Mouse (Mus musculus): Measurements from ENCODE around the gene Prdx3. TPM values are rescaled to one million over a fixed set of nuclear protein-coding genes. Genes with fewer than 3 reads are reported as not detected.
"Not testable (repeated sequence)": the region's sequence is repeated elsewhere in the genome, so short reads cannot be mapped to it uniquely, and the experiment has no call there.

Gene Prdx3
- polyA plus RNA-seq, 1 experiment from 2014 or later: 125 TPM

DNA sequence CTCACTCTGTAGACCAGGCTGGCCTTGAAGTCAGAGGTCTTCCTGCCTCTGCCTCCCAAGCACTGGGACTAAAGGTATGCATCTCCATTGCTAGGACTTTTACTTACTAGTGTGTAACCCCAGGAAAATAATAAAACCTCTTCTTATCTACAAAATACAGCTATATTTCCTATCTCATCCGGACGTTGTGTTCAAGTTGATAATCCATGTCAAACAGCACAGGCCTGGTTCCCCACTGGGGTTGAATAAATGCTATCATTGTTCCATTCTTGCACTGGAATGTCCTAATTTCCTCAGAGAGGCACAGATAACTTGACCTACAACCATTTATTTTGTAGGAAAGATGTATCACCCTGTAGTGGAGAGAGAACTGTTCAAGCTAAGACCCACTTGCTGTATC, 13.3 kb upstream of the Prdx3 start:
- no peaks in the 10 kb centered on the region for H3K9me3 ChIP-seq (replicated peaks; ENCODE audit: control insufficient read depth, low read length)
- 74% methylated on average over 2 of the region's 2 CpGs for WGBS
- no peak overlapping the region for H3K27ac ChIP-seq (replicated peaks; ENCODE audit: low read depth, low read length)
- no peak overlapping the region for H3K4me2 ChIP-seq (ENCODE audit: low read depth, low read length)
- no peak for DNase-seq (ENCODE audit: low spot score)
- ATAC-seq (replicated peaks; ENCODE audit: insufficient number of reproducible peaks, low FRiP score, low TSS enrichment, low read depth): no peak
- no peak overlapping the region for H3K4me3 ChIP-seq (ENCODE audit: low read depth, low read length)
- H3K4me1 ChIP-seq (ENCODE audit: control insufficient read depth, insufficient read depth, low read length): no peaks in the 10 kb centered on the region
- H3K36me3 ChIP-seq (replicated peaks; ENCODE audit: control insufficient read depth, insufficient read depth, low read depth, low read length): no peaks in the 10 kb centered on the region
- H3K27me3 ChIP-seq (ENCODE audit: control insufficient read depth, insufficient read depth, low read length): no peaks in the 10 kb centered on the region
- H3K9ac ChIP-seq (replicated peaks; ENCODE audit: low read length): no peak overlapping the region

DNA sequence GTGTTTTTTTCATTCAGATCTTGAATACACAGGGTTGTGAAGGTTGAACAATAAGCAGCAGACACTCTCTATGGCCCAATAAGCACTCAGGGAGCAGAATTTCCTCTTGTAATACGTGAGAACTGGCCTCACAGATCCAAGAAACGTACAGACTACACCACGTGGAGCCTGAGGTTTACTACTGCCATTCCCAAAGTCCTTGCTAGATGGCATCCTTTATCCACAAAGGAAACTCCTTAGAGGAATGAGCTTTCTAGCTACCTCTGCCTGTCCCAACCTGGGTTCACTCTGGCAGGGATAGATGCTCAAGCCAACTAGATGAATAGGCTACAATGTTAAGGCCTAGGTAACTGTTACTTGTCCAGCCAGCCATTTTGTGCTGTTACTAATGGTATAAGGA, 8.8 kb upstream of the Prdx3 start:
- Histone ChIP-seq H3K27ac (replicated peaks; ENCODE audit: low read depth, low read length) (no peak overlapping the region), H3K9me3 (replicated peaks; ENCODE audit: control insufficient read depth, low read length) (no peaks in the 10 kb centered on the region), H3K4me2 (ENCODE audit: low read depth, low read length) (no peak overlapping the region), H3K4me1 (ENCODE audit: control insufficient read depth, insufficient read depth, low read length) (no peaks in the 10 kb centered on the region), H3K9ac (replicated peaks; ENCODE audit: low read length) (no peak overlapping the region), H3K36me3 (replicated peaks; ENCODE audit: control insufficient read depth, insufficient read depth, low read depth, low read length) (no peaks in the 10 kb centered on the region), H3K4me3 (ENCODE audit: low read depth, low read length) (no peak overlapping the region), H3K27me3 (ENCODE audit: control insufficient read depth, insufficient read depth, low read length) (no peaks in the 10 kb centered on the region)
- no peak for ATAC-seq (replicated peaks; ENCODE audit: insufficient number of reproducible peaks, low FRiP score, low TSS enrichment, low read depth)
- 6% methylated on average over 3 of the region's 3 CpGs for WGBS
- DNase-seq (ENCODE audit: low spot score): peak; percentile 49

DNA sequence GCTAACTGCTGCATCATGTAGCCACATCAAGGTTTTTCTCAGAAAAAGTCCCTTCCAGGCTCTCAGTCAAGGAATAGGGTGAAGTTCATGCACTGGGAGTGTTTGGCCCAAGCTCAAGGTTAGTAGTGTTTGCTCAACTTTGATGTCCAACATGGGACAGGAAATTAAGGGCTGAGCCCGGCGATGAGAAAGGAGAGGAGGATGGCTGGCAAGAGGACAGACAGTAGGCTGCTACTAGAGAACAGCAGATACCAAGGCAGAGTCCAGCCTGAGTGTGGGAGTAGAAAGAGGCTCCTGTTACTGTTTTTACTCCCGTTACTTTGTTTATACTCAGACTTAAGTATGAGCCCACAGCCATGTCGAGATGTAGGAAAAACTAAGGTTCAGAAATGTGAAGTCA, 855 bp downstream of the Prdx3 start:
- no peak for ATAC-seq (replicated peaks; ENCODE audit: insufficient number of reproducible peaks, low FRiP score, low TSS enrichment, low read depth)
- H3K4me1 ChIP-seq (ENCODE audit: control insufficient read depth, insufficient read depth, low read length): no peaks in the 10 kb centered on the region
- no peak overlapping the region; the same call in none of the 2 replicates for H3K9ac ChIP-seq (replicated peaks; ENCODE audit: low read length)
- no peaks in the 10 kb centered on the region; the same call in 1 of the 2 replicates for H3K36me3 ChIP-seq (replicated peaks; ENCODE audit: control insufficient read depth, insufficient read depth, low read depth, low read length)
- DNase-seq (ENCODE audit: low spot score): no peak
- peak overlapping the region; percentile 55 for H3K4me3 ChIP-seq (ENCODE audit: low read depth, low read length)
- no peaks in the 10 kb centered on the region for H3K9me3 ChIP-seq (replicated peaks; ENCODE audit: control insufficient read depth, low read length)
- H3K27ac ChIP-seq (replicated peaks; ENCODE audit: low read depth, low read length): no peak overlapping the region
- no peaks in the 10 kb centered on the region for H3K27me3 ChIP-seq (ENCODE audit: control insufficient read depth, insufficient read depth, low read length)
- peak overlapping the region; percentile 57 for H3K4me2 ChIP-seq (ENCODE audit: low read depth, low read length)
- WGBS: 27% methylated on average over 4 of the region's 4 CpGs

DNA sequence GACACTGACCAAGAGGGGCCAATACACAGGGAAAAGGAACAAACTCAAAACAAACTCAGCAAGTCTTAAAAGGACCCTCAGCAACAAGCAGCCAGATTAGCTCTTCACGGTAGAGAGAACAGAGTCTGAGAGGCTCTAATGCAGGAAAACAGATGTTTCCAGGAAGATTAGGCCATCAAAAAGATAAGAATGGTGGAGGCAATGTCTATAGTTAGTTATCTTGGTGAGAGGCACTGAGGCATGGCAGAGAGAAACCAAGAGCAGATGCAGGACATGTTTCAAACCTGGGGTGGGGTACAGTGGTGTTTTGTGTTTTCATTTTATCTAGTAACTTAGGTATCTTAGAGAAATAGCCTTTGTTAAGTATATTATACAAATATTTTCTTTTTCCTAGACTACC, 2.1 kb downstream of the Prdx3 start:
- Histone ChIP-seq H3K36me3 (replicated peaks; ENCODE audit: control insufficient read depth, insufficient read depth, low read depth, low read length) (no peaks in the 10 kb centered on the region; the same call in 1 of the 2 replicates), H3K27ac (replicated peaks; ENCODE audit: low read depth, low read length) (no peak overlapping the region), H3K9ac (replicated peaks; ENCODE audit: low read length) (no peak overlapping the region), H3K4me1 (ENCODE audit: control insufficient read depth, insufficient read depth, low read length) (no peaks in the 10 kb centered on the region), H3K4me2 (ENCODE audit: low read depth, low read length) (no peak overlapping the region), H3K27me3 (ENCODE audit: control insufficient read depth, insufficient read depth, low read length) (no peaks in the 10 kb centered on the region), H3K4me3 (ENCODE audit: low read depth, low read length) (no peak overlapping the region), H3K9me3 (replicated peaks; ENCODE audit: control insufficient read depth, low read length) (no peaks in the 10 kb centered on the region)
- DNase-seq (ENCODE audit: low spot score) (no peak), ATAC-seq (replicated peaks; ENCODE audit: insufficient number of reproducible peaks, low FRiP score, low TSS enrichment, low read depth) (no peak)
- WGBS: 57% methylated on average over 1 of the region's 1 CpGs

DNA sequence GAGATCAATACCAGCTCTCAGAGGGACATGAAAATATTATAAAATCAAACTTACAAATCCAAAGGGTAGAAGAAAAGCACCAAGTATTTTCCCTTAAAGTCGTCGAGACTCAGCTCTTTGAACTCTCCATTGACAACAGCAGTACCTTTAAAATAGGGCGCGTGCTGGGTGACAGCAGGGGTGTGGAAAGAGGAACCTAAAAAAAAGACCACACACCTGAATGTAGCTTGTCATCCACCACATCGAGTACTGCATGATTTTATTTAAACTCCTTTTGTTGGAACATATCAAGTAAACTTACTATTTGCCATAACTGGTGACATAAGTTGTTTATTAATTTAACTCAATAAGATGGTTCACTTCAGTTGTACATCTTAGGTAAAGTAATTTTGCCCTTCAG, 3.0 kb downstream of the Prdx3 start:
- Histone ChIP-seq H3K4me3 (ENCODE audit: low read depth, low read length) (no peak overlapping the region), H3K9ac (replicated peaks; ENCODE audit: low read length) (no peak overlapping the region), H3K27ac (replicated peaks; ENCODE audit: low read depth, low read length) (no peak overlapping the region), H3K9me3 (replicated peaks; ENCODE audit: control insufficient read depth, low read length) (no peaks in the 10 kb centered on the region), H3K27me3 (ENCODE audit: control insufficient read depth, insufficient read depth, low read length) (no peaks in the 10 kb centered on the region), H3K36me3 (replicated peaks; ENCODE audit: control insufficient read depth, insufficient read depth, low read depth, low read length) (no peaks in the 10 kb centered on the region; the same call in 1 of the 2 replicates), H3K4me2 (ENCODE audit: low read depth, low read length) (no peak overlapping the region), H3K4me1 (ENCODE audit: control insufficient read depth, insufficient read depth, low read length) (no peaks in the 10 kb centered on the region)
- ATAC-seq (replicated peaks; ENCODE audit: insufficient number of reproducible peaks, low FRiP score, low TSS enrichment, low read depth): no peak
- 86% methylated on average over 5 of the region's 5 CpGs for WGBS
- DNase-seq (ENCODE audit: low spot score): no peak

DNA sequence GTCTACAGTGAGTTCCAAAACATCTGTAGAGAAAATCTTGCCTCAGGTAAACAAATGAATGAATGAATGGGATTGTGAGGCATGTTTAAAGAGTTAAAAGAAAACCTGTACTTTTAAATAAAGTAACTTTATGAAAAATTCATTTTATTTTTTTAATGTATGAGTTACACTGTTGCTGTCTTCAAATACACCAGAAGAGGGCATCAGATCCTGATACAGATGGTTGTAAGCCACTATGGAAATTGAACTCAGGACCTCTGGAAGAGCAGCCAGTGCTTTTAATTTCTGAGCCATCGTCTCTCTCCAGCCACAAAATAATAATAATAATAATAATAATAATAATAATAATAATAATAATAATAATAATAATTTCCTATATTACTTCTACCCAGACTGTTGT, 3.9 kb downstream of the Prdx3 start:
- Histone ChIP-seq H3K9ac (replicated peaks; ENCODE audit: low read length) (no peak overlapping the region), H3K4me1 (ENCODE audit: control insufficient read depth, insufficient read depth, low read length) (no peaks in the 10 kb centered on the region), H3K36me3 (replicated peaks; ENCODE audit: control insufficient read depth, insufficient read depth, low read depth, low read length) (no peaks in the 10 kb centered on the region; the same call in 1 of the 2 replicates), H3K9me3 (replicated peaks; ENCODE audit: control insufficient read depth, low read length) (no peaks in the 10 kb centered on the region), H3K27me3 (ENCODE audit: control insufficient read depth, insufficient read depth, low read length) (no peaks in the 10 kb centered on the region), H3K4me3 (ENCODE audit: low read depth, low read length) (no peak overlapping the region), H3K27ac (replicated peaks; ENCODE audit: low read depth, low read length) (no peak overlapping the region), H3K4me2 (ENCODE audit: low read depth, low read length) (no peak overlapping the region)
- DNase-seq (ENCODE audit: low spot score): no peak
- 91% methylated on average over 1 of the region's 1 CpGs for WGBS
- ATAC-seq (replicated peaks; ENCODE audit: insufficient number of reproducible peaks, low FRiP score, low TSS enrichment, low read depth): no peak

DNA sequence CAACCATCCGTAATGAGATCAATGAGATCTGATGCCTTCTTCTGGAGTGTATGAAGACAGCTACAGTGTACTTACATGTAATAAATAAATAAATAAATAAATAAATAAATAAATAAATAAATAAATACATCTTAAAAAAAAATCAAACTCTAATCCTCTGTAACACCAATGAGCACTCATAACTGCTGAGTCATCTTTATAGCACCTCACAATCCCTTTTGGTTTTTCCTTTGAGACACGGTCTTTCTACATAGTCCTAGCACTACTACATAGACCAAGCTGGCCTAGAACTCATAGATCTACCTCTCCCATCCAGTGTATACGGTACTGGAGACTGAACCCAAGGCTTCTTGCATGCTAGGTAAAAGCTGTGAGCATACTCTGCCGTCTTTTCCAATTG, 8.2 kb downstream of the Prdx3 start:
- H3K9ac ChIP-seq (replicated peaks; ENCODE audit: low read length); H3K27ac ChIP-seq (replicated peaks; ENCODE audit: low read depth, low read length); H3K27me3 ChIP-seq (ENCODE audit: control insufficient read depth, insufficient read depth, low read length); H3K9me3 ChIP-seq (replicated peaks; ENCODE audit: control insufficient read depth, low read length); H3K4me3 ChIP-seq (ENCODE audit: low read depth, low read length); H3K4me2 ChIP-seq (ENCODE audit: low read depth, low read length); H3K36me3 ChIP-seq (replicated peaks; ENCODE audit: control insufficient read depth, insufficient read depth, low read depth, low read length); DNase-seq (ENCODE audit: low spot score); H3K4me1 ChIP-seq (ENCODE audit: control insufficient read depth, insufficient read depth, low read length); ATAC-seq (replicated peaks; ENCODE audit: insufficient number of reproducible peaks, low FRiP score, low TSS enrichment, low read depth): not testable (repeated sequence)
- WGBS: 95% methylated on average over 4 of the region's 4 CpGs

DNA sequence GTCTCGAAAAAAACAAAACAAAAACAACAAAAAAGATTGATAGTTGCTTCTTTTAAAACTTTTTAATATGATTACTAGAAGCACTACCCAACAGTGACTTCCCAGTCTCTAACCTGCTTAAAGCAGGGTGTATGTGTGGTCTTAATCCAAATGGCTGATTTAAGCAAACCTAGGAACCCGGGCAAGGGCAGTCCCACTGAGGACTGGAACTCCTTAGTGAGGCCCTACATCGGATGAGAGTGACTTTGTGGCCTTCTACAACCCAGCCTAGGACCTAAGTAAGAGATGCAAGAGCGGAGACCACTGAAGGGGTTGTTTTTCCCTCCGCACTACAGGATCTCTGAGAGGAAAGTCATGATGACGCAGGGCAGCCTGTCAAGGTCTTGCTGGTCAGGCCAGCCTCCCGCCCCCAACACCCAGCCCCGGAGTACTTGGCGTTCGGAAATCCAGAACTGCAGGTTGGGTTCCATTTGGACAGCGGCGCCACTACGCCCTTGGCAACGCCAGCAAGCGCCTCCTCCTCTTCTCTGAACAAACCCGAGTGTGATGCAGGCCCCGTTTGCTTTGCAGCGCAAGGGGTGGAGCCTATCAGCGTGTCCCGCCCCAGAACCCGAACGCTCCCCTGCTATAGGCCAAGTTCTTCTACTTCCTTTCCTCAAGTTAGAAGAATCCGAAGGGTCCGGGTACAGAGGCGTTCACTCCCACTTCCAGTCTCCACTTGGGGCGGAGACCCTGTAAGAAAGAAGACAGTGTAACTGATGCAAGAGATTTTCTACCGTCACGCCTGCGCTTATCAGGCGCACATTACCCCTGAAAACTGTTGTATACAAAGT, 13.3 kb downstream of the Prdx3 start, which contains the start of gene Sfxn4:
Gene Sfxn4, minus strand, starts transcription at position 612 of the 833 bp plus-strand sequence.
- H3K9me3 ChIP-seq (replicated peaks; ENCODE audit: control insufficient read depth, low read length): no peaks in the 10 kb centered on the region
- H3K4me1 ChIP-seq (ENCODE audit: control insufficient read depth, insufficient read depth, low read length): no peaks in the 10 kb centered on the region
- ATAC-seq (replicated peaks; ENCODE audit: insufficient number of reproducible peaks, low FRiP score, low TSS enrichment, low read depth): peak; percentile 98
- H3K4me3 ChIP-seq (ENCODE audit: low read depth, low read length): peak within 1 kb of the TSS; percentile 56
- no peaks in the 10 kb centered on the region for H3K27me3 ChIP-seq (ENCODE audit: control insufficient read depth, insufficient read depth, low read length)
- H3K9ac ChIP-seq (replicated peaks; ENCODE audit: low read length): peak within 1 kb of the TSS; percentile 69
- 4% methylated on average over 30 of the region's 30 CpGs for WGBS
- DNase-seq (ENCODE audit: low spot score): peak; percentile 95
- H3K4me2 ChIP-seq (ENCODE audit: low read depth, low read length): peak within 1 kb of the TSS; percentile 68
- H3K27ac ChIP-seq (replicated peaks; ENCODE audit: low read depth, low read length): no peak within 1 kb of the TSS
- no peaks in the 10 kb centered on the region for H3K36me3 ChIP-seq (replicated peaks; ENCODE audit: control insufficient read depth, insufficient read depth, low read depth, low read length)
